Mouse (Mus musculus) heart, postnatal 0 days (tissue): Measurements from ENCODE around the gene Mllt6.

Experiments
- CTCF ChIP-seq: IDR thresholded peaks from 2 replicates; pipeline ENCODE4 v1.5.1; 2016; ENCODE audit warnings: antibody characterized with exemption, control low read depth, low read depth
- EP300 ChIP-seq: IDR thresholded peaks from 2 replicates; pipeline ENCODE4 v1.6.1; 2016; ENCODE audit warnings: antibody characterized with exemption, low read depth

DNA sequence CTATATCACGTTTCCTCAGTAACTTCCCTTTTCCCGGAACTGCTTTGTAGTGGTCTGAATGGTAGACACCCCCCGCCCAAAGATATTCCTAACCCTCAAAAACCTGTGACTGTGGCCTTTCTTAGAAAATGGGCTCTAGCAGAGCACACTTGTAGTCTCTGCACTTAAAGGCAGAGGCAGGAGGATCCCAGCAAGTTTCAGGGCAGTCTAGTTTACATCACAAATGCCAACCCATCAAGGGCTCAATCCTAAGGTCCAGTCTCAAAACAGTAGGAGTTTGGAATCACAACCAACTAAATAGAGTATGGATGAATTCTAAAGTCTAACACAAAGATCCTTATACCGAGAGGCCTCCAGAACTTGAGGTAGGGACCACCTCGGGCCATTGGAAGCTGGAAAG lies 37.7 kb upstream of the Mllt6 start:
- TF ChIP-seq CTCF, result no peak
- no peak for TF ChIP-seq EP300
